10 mouse cellular contexts compared by ENCODE assay signal in genomic region chr15:7814917-7815316, GRCm38 (mm10). TPM values are rescaled to one million over a fixed set of nuclear protein-coding genes. Genes with fewer than 3 reads are reported as not detected.
A peak's percentile ranks its signal among the peaks of the same experiment; 100 is the strongest.
DNase-seq lines count a peak whose midpoint lies in the region; ATAC-seq and TF ChIP-seq lines count a peak whose summit lies in the region.
"Had no signal": no experiment of that assay in that cellular context is flagged by ENCODE, and none has a peak within 500 bp of the region (broad histone marks: within the 10 kb centered on the region; RNA-seq: fewer than 3 reads in every experiment).

No protein-coding gene starts in this region.

- DNase-seq in heart, postnatal 14 days, result no peak
- DNase-seq in hindbrain, postnatal 0 days (ENCODE audit: low spot score), result no peak
- DNase-seq in midbrain, postnatal 0 days (ENCODE audit: low spot score), result no peak
- no peak for DNase-seq in layer of hippocampus, postnatal 25 days (ENCODE audit: extremely low spot score in 1 of 2, low spot score in 1 of 2)
- no peak for DNase-seq in embryo, embryonic 11 days
- DNase-seq in left cerebral cortex, postnatal 14 days (ENCODE audit: low spot score in 2 of 2), result no peak
- DNase-seq: kidney, adult 8-10 months; liver, embryonic 13.5 days had no signal

- no peaks in the 10 kb centered on the region for H3K36me3 ChIP-seq in heart, embryonic 14.5 days (ENCODE audit: control insufficient read depth, insufficient read depth, low read length)
- no peaks in the 10 kb centered on the region for H3K36me3 ChIP-seq in embryonic facial prominence, embryonic 13.5 days
- no peaks in the 10 kb centered on the region for H3K36me3 ChIP-seq in hindbrain, postnatal 0 days (ENCODE audit: insufficient read depth, low read length)
- no peaks in the 10 kb centered on the region for H3K36me3 ChIP-seq in midbrain, postnatal 0 days (ENCODE audit: insufficient read depth, low read length)
- H3K36me3 ChIP-seq: liver, embryonic 13.5 days had no signal

- no peak overlapping the region for H3K9ac ChIP-seq in heart, embryonic 14.5 days (ENCODE audit: low read length)
- H3K9ac ChIP-seq in embryonic facial prominence, embryonic 13.5 days, result no peak overlapping the region
- no peak overlapping the region for H3K9ac ChIP-seq in hindbrain, postnatal 0 days (replicated peaks; ENCODE audit: low read length)
- no peak overlapping the region for H3K9ac ChIP-seq in midbrain, postnatal 0 days (replicated peaks; ENCODE audit: low read length, poor library complexity, severe bottlenecking)
- H3K9ac ChIP-seq: liver, embryonic 13.5 days had no signal

- intact Hi-C loops in heart, postnatal 14 days (cut with DNase I), result loop anchor here (5.0 kb wide), 1 partner anchor 338 kb away; no protein-coding TSS in a partner anchor
- intact Hi-C loops in left cerebral cortex, postnatal 14 days (cut with DNase I), result loop anchor here (10.0 kb wide), 1 partner anchor 220 kb away; no protein-coding TSS in a partner anchor

- no peaks in the 10 kb centered on the region for H3K9me3 ChIP-seq in heart, embryonic 14.5 days (ENCODE audit: control insufficient read depth, low read length)
- H3K9me3 ChIP-seq in embryonic facial prominence, embryonic 13.5 days, result no peaks in the 10 kb centered on the region
- no peaks in the 10 kb centered on the region for H3K9me3 ChIP-seq in hindbrain, postnatal 0 days (ENCODE audit: low read length)
- H3K9me3 ChIP-seq in midbrain, postnatal 0 days (ENCODE audit: low read length), result no peaks in the 10 kb centered on the region
- H3K9me3 ChIP-seq: liver, embryonic 13.5 days had no signal

- no peak for ATAC-seq in heart, embryonic 14.5 days (ENCODE audit: insufficient number of reproducible peaks, insufficient read depth, low FRiP score, low read depth)
- no peak for ATAC-seq in embryonic facial prominence, embryonic 13.5 days (ENCODE audit: insufficient number of reproducible peaks, insufficient read depth, low FRiP score, low TSS enrichment, low read depth)
- ATAC-seq in hindbrain, postnatal 0 days, result no peak
- ATAC-seq in midbrain, postnatal 0 days (ENCODE audit: low FRiP score), result no peak

- peak overlapping the region; percentile 79 for H3K4me2 ChIP-seq in heart, embryonic 14.5 days (ENCODE audit: low read length)
- peak overlapping the region; percentile 64 for H3K4me2 ChIP-seq in embryonic facial prominence, embryonic 13.5 days
- peak overlapping the region; percentile 54 for H3K4me2 ChIP-seq in hindbrain, postnatal 0 days (ENCODE audit: low read depth, low read length)
- H3K4me2 ChIP-seq in midbrain, postnatal 0 days (ENCODE audit: low read depth, low read length, poor library complexity, severe bottlenecking), result peak overlapping the region; percentile 63
- H3K4me2 ChIP-seq: liver, embryonic 13.5 days had no signal

- H3K4me1 ChIP-seq in heart, embryonic 14.5 days (ENCODE audit: control insufficient read depth in 2 of 2, insufficient read depth in 2 of 2, low read length in 2 of 2), result peaks cover 2 to 24% of the 10 kb centered on the region in 2 experiments
- peaks cover 54% of the 10 kb centered on the region for H3K4me1 ChIP-seq in embryonic facial prominence, embryonic 13.5 days
- H3K4me1 ChIP-seq in hindbrain, postnatal 0 days (ENCODE audit: insufficient read depth, low read length), result peaks cover 9% of the 10 kb centered on the region; the same call in 1 of the 2 replicates
- peaks cover 16% of the 10 kb centered on the region for H3K4me1 ChIP-seq in midbrain, postnatal 0 days (ENCODE audit: insufficient read depth, low read length)

- H3K27me3 ChIP-seq in heart, embryonic 14.5 days (ENCODE audit: control insufficient read depth, insufficient read depth, low read length), result peaks cover 89% of the 10 kb centered on the region
- peaks cover 96% of the 10 kb centered on the region for H3K27me3 ChIP-seq in embryonic facial prominence, embryonic 13.5 days
- peaks cover 62% of the 10 kb centered on the region for H3K27me3 ChIP-seq in hindbrain, postnatal 0 days (ENCODE audit: insufficient read depth, low read length)
- H3K27me3 ChIP-seq in midbrain, postnatal 0 days (ENCODE audit: insufficient read depth, low read length), result peaks cover 64% of the 10 kb centered on the region

- no peak for TF ChIP-seq CTCF in hindbrain, postnatal 0 days (IDR thresholded peaks at IDR 0.05; ENCODE audit: low read depth)
- TF ChIP-seq CTCF in midbrain, postnatal 0 days (IDR thresholded peaks at IDR 0.05), result no peak

- H3K4me3 ChIP-seq in heart, embryonic 14.5 days (ENCODE audit: control insufficient read depth in 1 of 2, insufficient read depth in 1 of 2, low read depth in 1 of 2, low read length in 2 of 2), result peak overlapping the region; percentile 26 to 41; a peak in 3 of 4 replicates
- peak overlapping the region; percentile 35 for H3K4me3 ChIP-seq in embryonic facial prominence, embryonic 13.5 days
- H3K4me3 ChIP-seq in hindbrain, postnatal 0 days (ENCODE audit: low read length), result peak overlapping the region; percentile 26
- H3K4me3 ChIP-seq in midbrain, postnatal 0 days (ENCODE audit: low read depth, low read length), result peak overlapping the region; percentile 33; the same call in 1 of the 2 replicates
- H3K4me3 ChIP-seq: liver, embryonic 13.5 days had no signal

- 8% methylated on average over 13 of the region's 13 CpGs for WGBS in heart, embryonic 14.5 days
- WGBS in embryonic facial prominence, embryonic 13.5 days, result under 1% methylated on average over 13 of the region's 13 CpGs
- 2% methylated on average over 13 of the region's 13 CpGs for WGBS in hindbrain, postnatal 0 days
- WGBS in midbrain, postnatal 0 days, result 5% methylated on average over 13 of the region's 13 CpGs

- H3K27ac ChIP-seq in heart, embryonic 14.5 days (replicated peaks in 1 of 2; ENCODE audit: control insufficient read depth in 1 of 2, insufficient read depth in 1 of 2, low read depth in 2 of 2, low read length in 2 of 2), result no peak overlapping the region
- H3K27ac ChIP-seq in embryonic facial prominence, embryonic 13.5 days, result no peak overlapping the region
- H3K27ac ChIP-seq in hindbrain, postnatal 0 days, result no peak overlapping the region
- no peak overlapping the region for H3K27ac ChIP-seq in midbrain, postnatal 0 days (ENCODE audit: low read depth, low read length)
- H3K27ac ChIP-seq: liver, embryonic 13.5 days had no signal

RNA-seq across cellular contexts. Expression of gene Gdnf, which starts 4.3 kb away (rescaled TPM):
- 0.08 and 0.11 TPM in 2 replicates for polyA plus RNA-seq in heart, embryonic 14.5 days (2014; fragmentation: Nextera tagmentation; extraction: Ambion mirVana)
- under 1 TPM; 0.33 to 0.39 TPM for total RNA-seq in heart, postnatal 14 days (2021)
- 0.84 and 1.2 TPM in 2 replicates for polyA plus RNA-seq in embryonic facial prominence, embryonic 13.5 days (2015; fragmentation: Nextera tagmentation; extraction: Ambion mirVana)
- 0.36 and 0.47 TPM in 2 replicates for total RNA-seq in hindbrain, postnatal 0 days (2014; rRNA removed)
- polyA plus RNA-seq in hindbrain, postnatal 0 days (2015; fragmentation: Nextera tagmentation; extraction: Ambion mirVana), result 0.13 and 0.18 TPM in 2 replicates
- 0.19 and 0.71 TPM in 2 replicates for total RNA-seq in midbrain, postnatal 0 days (2014; rRNA removed)
- polyA plus RNA-seq in midbrain, postnatal 0 days (2015; fragmentation: Nextera tagmentation; extraction: Ambion mirVana), result 0.06 and 0.17 TPM in 2 replicates
- under 1 TPM; 0.12 TPM for total RNA-seq in layer of hippocampus, postnatal 25 days (2021)
- total RNA-seq in left cerebral cortex, postnatal 14 days (2021), result under 1 TPM; 0.24 to 0.32 TPM
- polyA plus RNA-seq: liver, embryonic 13.5 days had no signal
